ENCODE assay signal across 32 mouse cellular contexts in genomic region chr6:96270436-96270835, GRCm38 (mm10).
"Had no signal": no experiment of that assay in that cellular context is flagged by ENCODE, and none has a peak within 500 bp of the region (broad histone marks: within the 10 kb centered on the region; RNA-seq: fewer than 3 reads in every experiment).

No protein-coding gene starts in this region.

- H3K4me2 ChIP-seq: heart, embryonic 11.5 days; heart, embryonic 12.5 days; heart, embryonic 13.5 days; heart, embryonic 15.5 days; hindbrain, embryonic 12.5 days; hindbrain, embryonic 13.5 days; hindbrain, embryonic 14.5 days; hindbrain, embryonic 15.5 days; kidney, embryonic 15.5 days had no signal

- H3K27me3 ChIP-seq: heart, embryonic 12.5 days; heart, embryonic 13.5 days; heart, embryonic 15.5 days; hindbrain, embryonic 12.5 days; hindbrain, embryonic 13.5 days; hindbrain, embryonic 15.5 days; kidney, embryonic 15.5 days had no signal

- H3K4me1 ChIP-seq: heart, embryonic 12.5 days; heart, embryonic 13.5 days; heart, embryonic 15.5 days; hindbrain, embryonic 10.5 days; hindbrain, embryonic 12.5 days; hindbrain, embryonic 13.5 days; hindbrain, embryonic 15.5 days; kidney, embryonic 15.5 days had no signal

- H3K9me3 ChIP-seq: heart, embryonic 12.5 days; heart, embryonic 13.5 days; heart, embryonic 15.5 days; hindbrain, embryonic 10.5 days; hindbrain, embryonic 12.5 days; hindbrain, embryonic 13.5 days; hindbrain, embryonic 15.5 days; kidney, embryonic 15.5 days had no signal

- H3K9ac ChIP-seq: heart, embryonic 12.5 days; heart, embryonic 13.5 days; heart, embryonic 15.5 days; hindbrain, embryonic 12.5 days; hindbrain, embryonic 13.5 days; hindbrain, embryonic 14.5 days; hindbrain, embryonic 15.5 days; kidney, embryonic 15.5 days had no signal

- H3K36me3 ChIP-seq: heart, embryonic 12.5 days; heart, embryonic 13.5 days; heart, embryonic 15.5 days; hindbrain, embryonic 10.5 days; hindbrain, embryonic 12.5 days; hindbrain, embryonic 13.5 days; hindbrain, embryonic 15.5 days; kidney, embryonic 15.5 days had no signal

- DNase-seq: heart, postnatal 10 days; heart, postnatal 14 days; heart, postnatal 36 days; heart, postnatal 4 days; kidney, adult 11 months; kidney, adult 18-20 months; kidney, adult 2 months; kidney, adult 8-10 months; kidney, adult 9 months; kidney, postnatal 10 days; kidney, postnatal 14 days; kidney, postnatal 25 days; kidney, postnatal 36 days; kidney, postnatal 4 days; layer of hippocampus, adult 9-11 months; layer of hippocampus, postnatal 36 days had no signal

- ATAC-seq: hindbrain, embryonic 16.5 days; hindbrain, postnatal 0 days; inflammation-experienced regulatory T-cells, adult 6 months had no signal

- H3K27ac ChIP-seq: heart, embryonic 13.5 days; heart, embryonic 15.5 days; hindbrain, embryonic 10.5 days; hindbrain, embryonic 12.5 days; hindbrain, embryonic 13.5 days; hindbrain, embryonic 14.5 days; hindbrain, embryonic 15.5 days; hindbrain, postnatal 0 days; kidney, embryonic 15.5 days; kidney, postnatal 0 days; layer of hippocampus, adult 2 months; left cerebral cortex, adult 2 months had no signal

- H3K4me3 ChIP-seq: heart, embryonic 12.5 days; heart, embryonic 13.5 days; heart, embryonic 15.5 days; hindbrain, embryonic 10.5 days; hindbrain, embryonic 12.5 days; hindbrain, embryonic 13.5 days; hindbrain, embryonic 15.5 days; kidney, embryonic 15.5 days; layer of hippocampus, adult 2 months; left cerebral cortex, adult 2 months had no signal
